In the genomic region with DNA sequence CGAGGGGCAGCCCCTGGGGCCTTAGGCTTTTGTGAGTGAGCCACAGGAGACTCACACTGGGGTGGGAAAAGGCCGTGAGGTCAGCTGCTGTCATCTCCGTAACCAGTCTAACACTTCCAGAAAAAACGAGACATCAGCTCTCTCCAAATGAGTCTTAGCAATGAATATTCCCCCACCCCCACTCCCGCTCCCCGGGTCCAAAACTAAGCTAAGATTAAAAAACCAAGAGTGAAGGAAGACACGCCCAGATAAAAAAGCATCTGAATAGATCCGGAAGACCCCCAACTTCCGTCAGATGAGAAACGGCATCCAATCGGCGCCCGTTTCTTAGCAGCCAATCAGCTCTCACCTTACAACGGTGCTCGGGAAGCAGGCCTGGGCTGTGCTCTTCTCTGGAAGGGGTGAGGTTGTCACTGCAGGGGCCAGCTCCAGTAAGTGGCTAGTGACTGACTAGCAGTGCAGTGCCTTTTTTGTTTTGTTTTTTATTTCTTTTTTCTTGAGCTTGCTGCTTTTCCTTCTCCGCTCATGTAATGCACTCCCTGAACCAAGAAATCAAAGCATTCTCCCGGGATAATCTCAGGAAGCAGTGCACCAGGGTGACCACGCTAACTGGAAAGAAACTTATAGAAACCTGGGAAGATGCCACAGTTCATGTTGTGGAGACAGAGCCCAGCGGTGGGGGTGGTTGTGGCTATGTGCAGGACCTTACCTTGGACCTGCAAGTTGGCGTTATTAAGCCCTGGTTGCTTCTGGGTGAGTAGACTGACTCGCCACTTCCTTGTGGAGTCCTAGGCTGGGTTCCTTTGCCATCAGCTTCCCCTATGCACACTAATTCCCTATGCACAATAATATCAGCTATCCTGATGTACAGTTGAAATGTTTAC, we compare ENCODE assay signal across 8 mouse cellular contexts. TPM values are rescaled to one million over a fixed set of nuclear protein-coding genes. Genes with fewer than 3 reads are reported as not detected.
A peak's percentile ranks its signal among the peaks of the same experiment; 100 is the strongest.
DNase-seq lines count a peak whose midpoint lies in the region; ATAC-seq lines count a peak whose summit lies in the region.

Gene Dusp19 (plus strand): TSS at position 192 of the 884 bp plus-strand sequence.
Gene Nup35 (plus strand): TSS at position 383 of the 884 bp plus-strand sequence.

- 2% methylated on average over 21 of the region's 21 CpGs for WGBS in heart, embryonic 14.5 days
- WGBS in liver, embryonic 13.5 days (ENCODE audit: insufficient replicate concordance), result 1% methylated on average over 21 of the region's 21 CpGs
- whole genome bisulfite sequencing in stomach, embryonic 16.5 days, result under 1% methylated on average over 21 of the region's 21 CpGs

- H3K4me3 ChIP-seq in heart, embryonic 14.5 days (ENCODE audit: control insufficient read depth in 1 of 2, insufficient read depth in 1 of 2, low read depth in 1 of 2, low read length in 2 of 2), result peak within 1 kb of the TSS; percentile 66 to 82
- H3K4me3 ChIP-seq in liver, embryonic 13.5 days (replicated peaks), result peak within 1 kb of the TSS; percentile 69
- peak within 1 kb of the TSS; percentile 61 for H3K4me3 ChIP-seq in stomach, embryonic 16.5 days (replicated peaks; ENCODE audit: low read length)

- peak; percentile 97 for ATAC-seq in erythroid progenitor cell, adult 5-6 weeks (replicated peaks; ENCODE audit: low FRiP score, poor library complexity, severe bottlenecking)
- peak; percentile 96 for ATAC-seq in heart, embryonic 14.5 days (ENCODE audit: insufficient number of reproducible peaks, insufficient read depth, low FRiP score, low read depth)
- ATAC-seq in liver, embryonic 13.5 days (ENCODE audit: low read depth), result peak; percentile 100
- peak; percentile 99 for ATAC-seq in stomach, embryonic 16.5 days (ENCODE audit: insufficient read depth, low FRiP score)

- H3K36me3 ChIP-seq in heart, embryonic 14.5 days (ENCODE audit: control insufficient read depth, insufficient read depth, low read length), result no peaks in the 10 kb centered on the region
- no peaks in the 10 kb centered on the region for H3K36me3 ChIP-seq in liver, embryonic 13.5 days
- H3K36me3 ChIP-seq in stomach, embryonic 16.5 days (ENCODE audit: control insufficient read depth, insufficient read depth, low read length), result no peaks in the 10 kb centered on the region

- no peaks in the 10 kb centered on the region for H3K27me3 ChIP-seq in heart, embryonic 14.5 days (ENCODE audit: control insufficient read depth, insufficient read depth, low read length)
- H3K27me3 ChIP-seq in liver, embryonic 13.5 days, result no peaks in the 10 kb centered on the region
- no peaks in the 10 kb centered on the region for H3K27me3 ChIP-seq in stomach, embryonic 16.5 days (ENCODE audit: control insufficient read depth, insufficient read depth, low read length)

- no peaks in the 10 kb centered on the region for H3K9me3 ChIP-seq in heart, embryonic 14.5 days (ENCODE audit: control insufficient read depth, low read length)
- H3K9me3 ChIP-seq in liver, embryonic 13.5 days (replicated peaks), result no peaks in the 10 kb centered on the region
- H3K9me3 ChIP-seq in stomach, embryonic 16.5 days (replicated peaks; ENCODE audit: control insufficient read depth, low read length), result no peaks in the 10 kb centered on the region

- peak within 1 kb of the TSS; percentile 82 for H3K4me2 ChIP-seq in heart, embryonic 14.5 days (ENCODE audit: low read length)
- peak within 1 kb of the TSS; percentile 81 for H3K4me2 ChIP-seq in liver, embryonic 13.5 days
- H3K4me2 ChIP-seq in stomach, embryonic 16.5 days (ENCODE audit: low read depth, low read length), result peak within 1 kb of the TSS; percentile 76

- DNase-seq in CD4-positive helper T cell, adult 2 months (ENCODE audit: low read depth, low spot score), result peak; percentile 92
- DNase-seq in brain, embryonic 18.5 days (ENCODE audit: low read depth, low spot score), result peak; percentile 90
- peak; percentile 95 for DNase-seq in kidney, postnatal 14 days
- peak; percentile 86 for DNase-seq in liver, embryonic 13.5 days
- peak; percentile 88 for DNase-seq in neural tube, embryonic 10.5 days (ENCODE audit: extremely low spot score, low spot score)

- peak within 1 kb of the TSS; percentile 83 for H3K9ac ChIP-seq in heart, embryonic 14.5 days (ENCODE audit: low read length)
- peak within 1 kb of the TSS; percentile 76 for H3K9ac ChIP-seq in liver, embryonic 13.5 days
- H3K9ac ChIP-seq in stomach, embryonic 16.5 days (ENCODE audit: low read length), result peak within 1 kb of the TSS; percentile 77

- peak within 1 kb of the TSS; percentile 65 to 79 for H3K27ac ChIP-seq in heart, embryonic 14.5 days (replicated peaks in 1 of 2; ENCODE audit: control insufficient read depth in 1 of 2, insufficient read depth in 1 of 2, low read depth in 2 of 2, low read length in 2 of 2)
- H3K27ac ChIP-seq in liver, embryonic 13.5 days, result peak within 1 kb of the TSS; percentile 59; the same call in 1 of the 2 replicates
- H3K27ac ChIP-seq in stomach, embryonic 16.5 days (ENCODE audit: low read length), result peak within 1 kb of the TSS; percentile 71

- H3K4me1 ChIP-seq in heart, embryonic 14.5 days (ENCODE audit: control insufficient read depth in 2 of 2, insufficient read depth in 2 of 2, low read length in 2 of 2), result peaks cover 2 to 6% of the 10 kb centered on the region in 2 experiments
- peaks cover 11% of the 10 kb centered on the region for H3K4me1 ChIP-seq in liver, embryonic 13.5 days (replicated peaks)
- 0 out of 2 replicates have a peak, but pooled peaks cover 3% of the 10 kb centered on the region for H3K4me1 ChIP-seq in stomach, embryonic 16.5 days (ENCODE audit: control insufficient read depth, insufficient read depth, low read length)

RNA-seq across cellular contexts. Expression of gene Dusp19, which starts in this region (rescaled TPM):
- total RNA-seq in erythroid progenitor cell, adult 5-6 weeks (2015; ENCODE audit: low replicate concordance), result 3.6 and 6.7 TPM in 2 replicates
- not detected in 2 replicates for total RNA-seq in erythroid progenitor cell, adult 5-6 weeks (2017; ENCODE audit: low replicate concordance)
- polyA plus RNA-seq in heart, embryonic 14.5 days (2014; fragmentation: Nextera tagmentation; extraction: Ambion mirVana), result 12.5 and 14.0 TPM in 2 replicates
- polyA plus RNA-seq in liver, embryonic 13.5 days (2015; fragmentation: Nextera tagmentation; extraction: Ambion mirVana), result 7.3 and 7.4 TPM in 2 replicates
- 15.4 and 16.7 TPM in 2 replicates for polyA plus RNA-seq in stomach, embryonic 16.5 days (2015; fragmentation: Nextera tagmentation; extraction: Ambion mirVana)

RNA-seq across cellular contexts. Expression of gene Nup35, which starts in this region (rescaled TPM):
- total RNA-seq in erythroid progenitor cell, adult 5-6 weeks (2015; ENCODE audit: low replicate concordance), result 34.0 and 64.2 TPM in 2 replicates
- 43.5 and 56.1 TPM in 2 replicates for total RNA-seq in erythroid progenitor cell, adult 5-6 weeks (2017; ENCODE audit: low replicate concordance)
- 18.8 and 20.6 TPM in 2 replicates for polyA plus RNA-seq in heart, embryonic 14.5 days (2014; fragmentation: Nextera tagmentation; extraction: Ambion mirVana)
- 41.5 and 46.9 TPM in 2 replicates for polyA plus RNA-seq in liver, embryonic 13.5 days (2015; fragmentation: Nextera tagmentation; extraction: Ambion mirVana)
- 35.6 and 37.6 TPM in 2 replicates for polyA plus RNA-seq in stomach, embryonic 16.5 days (2015; fragmentation: Nextera tagmentation; extraction: Ambion mirVana)

Comparison
In these comparisons a context has a peak if more than half of its experiments do, and no peak if none do; other contexts are left out.
1. Peak in every context shown above with its lines: DNase-seq, ATAC-seq, H3K4me3 ChIP-seq and H3K27ac ChIP-seq.